Mouse (Mus musculus) liver, adult 2 months (tissue): ENCODE results near the gene Mbl1.
A peak's percentile ranks its signal among the peaks of the same experiment; 100 is the strongest.

Experiments used
- CTCF ChIP-seq: fragments of 200-500 bp; IDR thresholded peaks from 2 replicates; pipeline ENCODE4 v1.5.1; 2011; ENCODE audit warnings: low read depth, low read length, control low read depth
- POLR2A ChIP-seq: fragments of 200-500 bp; IDR thresholded peaks from 2 replicates; pipeline ENCODE4 v1.6.1; 2011; ENCODE audit warnings: low read length, control low read depth; ENCODE audit not compliant: insufficient read depth; ENCODE audit errors: extremely low read depth

GRCm38 (mm10) chr14:41104853-41105444 lies 46.3 kb upstream of the Mbl1 start, which contains the start of gene Mat1a:
- no peak for TF ChIP-seq CTCF
- 0 out of 2 replicates have a peak, but pooled peaks have one; percentile 54 for TF ChIP-seq POLR2A
